Mouse (Mus musculus): ENCODE results near the gene Rhox2e.
"Not testable (repeated sequence)": the region's sequence is repeated elsewhere in the genome, so short reads cannot be mapped to it uniquely, and the experiment has no call there.

Gene Rhox2e

DNA sequence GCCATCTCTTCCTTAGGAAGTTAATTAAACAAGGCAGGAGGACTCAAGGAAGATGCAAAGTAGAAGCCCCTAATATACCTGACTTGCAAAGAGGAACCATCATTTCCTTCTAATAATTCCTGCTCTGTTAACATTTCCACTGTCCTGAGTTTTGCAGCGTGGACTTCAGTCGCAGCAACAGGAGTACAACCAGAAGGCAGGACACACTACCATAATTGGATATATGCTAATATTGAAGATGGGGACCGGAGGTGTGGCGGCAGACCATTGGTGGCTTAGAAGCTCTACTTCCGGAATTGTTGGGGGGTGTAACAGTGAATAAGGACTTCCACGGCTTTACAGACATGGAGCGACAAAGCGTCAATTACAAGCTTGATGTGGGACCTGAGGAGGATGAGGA, at the start of gene Rhox2e:
TSS of gene Rhox2e (plus strand) at position 301 of the 400 bp plus-strand sequence.
- not testable (repeated sequence) for DNase-seq

DNA sequence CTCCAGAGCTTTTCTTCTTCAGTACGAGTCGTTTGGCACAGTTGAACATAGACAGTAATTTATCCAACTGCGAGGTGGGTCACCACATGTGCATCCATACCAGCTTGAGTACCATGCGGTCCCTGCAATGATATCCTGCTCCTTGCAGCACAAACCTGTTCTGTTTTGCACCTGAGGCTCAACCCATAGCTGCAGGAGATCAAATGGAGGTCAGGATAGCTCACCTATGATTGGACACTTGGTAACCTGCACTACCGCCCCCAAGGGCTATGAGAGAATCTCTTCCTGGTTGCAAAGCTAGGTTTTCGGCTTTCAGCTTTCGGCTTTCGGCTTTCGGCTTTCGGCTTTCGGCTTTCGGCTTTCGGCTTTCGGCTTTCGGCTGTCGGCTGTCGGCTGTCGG, 16.2 kb upstream of the Rhox2e start, which contains the start of gene Rhox4d:
TSS of gene Rhox4d (plus strand) at position 301 of the 400 bp plus-strand sequence.
- DNase-seq: not testable (repeated sequence)

DNA sequence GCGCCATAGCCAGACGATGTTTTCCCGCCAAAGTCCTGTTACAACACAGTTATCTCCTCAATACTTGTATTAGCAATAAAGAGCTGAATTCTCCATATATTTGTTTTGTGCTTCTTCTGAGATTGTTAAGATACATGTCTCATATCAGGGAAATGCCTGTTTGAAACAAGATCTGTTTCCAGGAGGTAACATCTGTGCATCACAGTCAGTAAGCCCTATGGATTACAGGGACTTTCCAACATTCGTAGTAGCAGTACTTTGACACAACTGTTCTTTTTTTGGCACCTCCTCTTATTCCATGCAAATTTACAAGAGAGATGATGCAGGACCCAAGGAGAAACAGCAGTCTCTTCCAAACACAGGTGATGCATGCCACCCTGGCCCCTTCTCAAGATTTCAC, 11.5 kb downstream of the Rhox2e start, which contains the start of gene Rhox3e:
TSS of gene Rhox3e (plus strand) at position 301 of the 400 bp plus-strand sequence.
- not testable (repeated sequence) for DNase-seq

DNA sequence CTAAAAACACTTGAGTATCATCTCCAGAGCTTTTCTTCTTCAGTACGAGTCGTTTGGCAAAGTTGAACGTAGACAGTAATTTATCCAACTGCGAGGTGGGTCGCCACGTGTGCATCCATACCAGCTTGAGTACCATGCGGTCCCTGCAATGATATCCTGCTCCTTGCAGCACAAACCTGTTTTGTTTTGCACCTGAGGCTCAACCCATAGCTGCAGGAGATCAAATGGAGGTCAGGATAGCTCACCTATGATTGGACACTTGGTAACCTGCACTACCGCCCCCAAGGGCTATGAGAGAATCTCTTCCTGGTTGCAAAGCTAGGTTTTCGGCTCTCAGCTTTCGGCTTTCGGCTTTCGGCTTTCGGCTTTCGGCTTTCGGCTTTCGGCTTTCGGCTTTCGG, 26.9 kb downstream of the Rhox2e start, which contains the start of gene Rhox4e:
TSS of gene Rhox4e (plus strand) at position 301 of the 400 bp plus-strand sequence.
- not testable (repeated sequence) for DNase-seq

DNA sequence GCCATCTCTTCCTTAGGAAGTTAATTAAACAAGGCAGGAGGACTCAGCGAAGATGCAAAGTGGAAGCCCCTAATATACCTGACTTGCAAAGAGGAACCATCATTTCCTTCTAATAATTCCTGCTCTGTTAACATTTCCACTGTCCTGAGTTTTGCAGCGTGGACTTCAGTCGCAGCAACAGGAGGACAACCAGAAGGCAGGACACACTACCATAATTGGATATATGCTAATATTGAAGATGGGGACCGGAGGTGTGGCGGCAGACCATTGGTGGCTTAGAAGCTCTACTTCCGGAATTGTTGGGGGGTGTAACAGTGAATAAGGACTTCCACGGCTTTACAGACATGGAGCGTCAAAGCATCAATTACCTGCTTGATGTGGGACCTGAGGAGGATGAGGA, 40.9 kb downstream of the Rhox2e start, which contains the start of gene Rhox2f:
TSS of gene Rhox2f (plus strand) at position 301 of the 400 bp plus-strand sequence.
- not testable (repeated sequence) for DNase-seq

DNA sequence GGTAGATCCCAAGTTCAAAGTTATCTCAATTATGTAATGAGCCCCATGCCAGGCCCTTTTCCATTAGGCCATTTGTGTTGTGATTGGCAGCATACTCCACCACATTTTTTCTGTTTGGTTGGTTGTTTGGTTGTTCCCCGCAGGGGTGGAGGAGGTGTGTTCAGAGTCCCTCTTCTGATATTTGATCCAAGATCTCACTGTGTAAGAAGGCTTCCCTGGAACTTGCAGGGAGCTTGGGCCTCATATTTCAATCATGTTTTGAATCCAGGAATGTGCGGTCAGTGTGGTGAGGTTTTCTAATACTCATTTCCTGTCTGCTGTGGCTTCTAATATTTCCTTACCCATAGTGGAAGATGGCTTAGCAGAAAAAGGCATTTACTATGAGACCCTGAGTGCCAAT, 42.4 kb downstream of the Rhox2e start:
- not testable (repeated sequence) for DNase-seq

DNA sequence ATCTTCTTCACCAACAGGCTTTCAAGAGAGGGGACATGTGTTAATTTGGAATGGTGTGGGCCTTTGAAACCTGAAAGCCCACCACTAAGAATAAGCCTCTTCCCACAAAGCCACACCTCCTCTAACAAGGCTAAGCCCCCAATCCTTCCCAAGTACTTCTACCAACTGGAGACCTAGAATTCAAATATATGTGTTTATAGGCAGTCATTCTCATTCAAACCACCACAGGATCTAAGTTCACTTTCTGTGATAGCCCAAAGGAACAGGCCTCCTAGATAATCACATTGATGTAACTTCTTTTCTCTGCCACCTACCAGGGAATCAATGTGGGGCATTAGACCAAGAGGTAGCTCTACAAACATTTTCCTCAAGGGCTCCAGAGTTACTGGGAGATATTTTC, 50.4 kb downstream of the Rhox2e start, which contains the start of gene Rhox3f:
TSS of gene Rhox3f (plus strand) at position 301 of the 400 bp plus-strand sequence.
- not testable (repeated sequence) for DNase-seq

All from liver (tissue).